Mouse (Mus musculus) neural tube, embryonic 14.5 days (tissue): Measurements from ENCODE around the gene Smyd3. TPM values are rescaled to one million over a fixed set of nuclear protein-coding genes. Genes with fewer than 3 reads are reported as not detected.

ENCODE experiments used
- ATAC-seq: fragments of 200-750 bp; cut with Nextera tagmentation; 2 replicates; pipeline ENCODE4 v1.8.0; 2017; ENCODE audit warnings: low read depth, mild to moderate bottlenecking, moderate TSS enrichment, moderate library complexity
- H3K27ac ChIP-seq: fragments of 300-500 bp; sonication (generic); 2 replicates; pipeline ENCODE4 v1.5.1; 2014; ENCODE audit warnings: low read depth, mild to moderate bottlenecking, control low read depth, low read length, moderate library complexity, mixed read lengths
- H3K27me3 ChIP-seq: fragments of 300-500 bp; sonication (generic); 2 replicates; pipeline ENCODE4 v1.6.1; 2014; ENCODE audit warnings: low read length; ENCODE audit not compliant: control insufficient read depth, insufficient read depth
- H3K36me3 ChIP-seq: fragments of 300-500 bp; sonication (generic); 2 replicates; pipeline ENCODE4 v1.6.1; 2014; ENCODE audit warnings: low read length, mixed read lengths; ENCODE audit not compliant: control insufficient read depth, insufficient read depth
- H3K4me1 ChIP-seq: fragments of 300-500 bp; sonication (generic); 2 replicates; pipeline ENCODE4 v1.6.1; 2014; ENCODE audit warnings: low read length; ENCODE audit not compliant: control insufficient read depth, insufficient read depth
- H3K4me2 ChIP-seq: fragments of 300-500 bp; sonication (generic); 2 replicates; pipeline ENCODE4 v1.6.1; 2014; ENCODE audit warnings: mild to moderate bottlenecking, low read depth, low read length, control low read depth
- H3K4me3 ChIP-seq: fragments of 300-500 bp; sonication (generic); 2 replicates; pipeline ENCODE4 v1.5.1; 2014; ENCODE audit warnings: low read depth, low read length, control low read depth, mixed read lengths
- H3K9ac ChIP-seq: fragments of 300-500 bp; sonication (generic); replicated peaks from 2 replicates; pipeline ENCODE4 v1.6.1; 2014; ENCODE audit warnings: low read depth, mild to moderate bottlenecking, control low read depth, low read length, mixed read lengths
- H3K9me3 ChIP-seq: fragments of 300-500 bp; sonication (generic); 2 replicates; pipeline ENCODE4 v1.6.1; 2016; ENCODE audit warnings: low read length; ENCODE audit not compliant: control insufficient read depth
- WGBS: fragments of 180-500 bp; shearing (Covaris S2); extraction: QIAGEN DNeasy Blood & Tissue Kit; methylation state at CpG from one replicate; pipeline ENCODE4 v1.1.7; 2014; 5-methylcytosine and 5-hydroxymethylcytosine counted together
- polyA plus RNA-seq: library from polyadenylated mRNA; unstranded; fragments of >200 nt; fragmentation: Nextera tagmentation; extraction: Ambion mirVana; gene quantifications from 2 replicates; pipeline ENCODE4 v1.2.1, GENCODE M21; 2014

Smyd3 gene
- polyA plus RNA-seq, 1 experiment from 2014 or later = 25.6 TPM

- Histone ChIP-seq H3K4me3 (no peak overlapping the region), H3K36me3 (no peaks in the 10 kb centered on the region), H3K4me2 (no peak overlapping the region), H3K9me3 (no peaks in the 10 kb centered on the region), H3K9ac (no peak overlapping the region), H3K4me1 (0 out of 2 replicates have a peak, but pooled peaks cover 4% of the 10 kb centered on the region), H3K27me3 (0 out of 2 replicates have a peak, but pooled peaks cover 2% of the 10 kb centered on the region), H3K27ac (no peak overlapping the region)
- ATAC-seq = no peak
- WGBS = 56% methylated on average over 3 of the region's 3 CpGs
Observed at GRCm38 (mm10) chr1:179142177-179142576, 375.7 kb downstream of the Smyd3 start.

- Histone ChIP-seq H3K4me1 (0 out of 2 replicates have a peak, but pooled peaks cover 7% of the 10 kb centered on the region), H3K27ac (no peak overlapping the region), H3K4me2 (no peak overlapping the region), H3K9me3 (no peaks in the 10 kb centered on the region), H3K27me3 (0 out of 2 replicates have a peak, but pooled peaks cover 2% of the 10 kb centered on the region), H3K4me3 (no peak overlapping the region), H3K36me3 (no peaks in the 10 kb centered on the region), H3K9ac (no peak overlapping the region)
- no peak for ATAC-seq
- WGBS = 80% methylated on average over 12 of the region's 12 CpGs
Observed at GRCm38 (mm10) chr1:179141071-179141650, 376.7 kb downstream of the Smyd3 start.

- 73% methylated on average over 3 of the region's 3 CpGs for WGBS
- no peaks in the 10 kb centered on the region for H3K9me3 ChIP-seq
- no peak for ATAC-seq
Observed at GRCm38 (mm10) chr1:179137145-179137477, 380.7 kb downstream of the Smyd3 start.

GRCm38 (mm10) chr1:179136461-179137144, 381.2 kb downstream of the Smyd3 start:
- no peak for ATAC-seq
- no peaks in the 10 kb centered on the region for H3K9me3 ChIP-seq
- no peaks in the 10 kb centered on the region for H3K36me3 ChIP-seq
- H3K4me2 ChIP-seq = no peak overlapping the region
- no peak overlapping the region for H3K9ac ChIP-seq
- H3K4me3 ChIP-seq = no peak overlapping the region
- 56% methylated on average over 14 of the region's 14 CpGs for WGBS
- H3K27ac ChIP-seq = no peak overlapping the region
- 0 out of 2 replicates have a peak, but pooled peaks cover 3% of the 10 kb centered on the region for H3K4me1 ChIP-seq
- H3K27me3 ChIP-seq = no peaks in the 10 kb centered on the region

More at GRCm38 (mm10) chr1:179137145-179137477, 380.7 kb downstream of the Smyd3 start:
- Histone ChIP-seq H3K9ac (no peak overlapping the region), H3K36me3 (no peaks in the 10 kb centered on the region), H3K4me1 (0 out of 2 replicates have a peak, but pooled peaks cover 3% of the 10 kb centered on the region), H3K4me3 (no peak overlapping the region), H3K27ac (no peak overlapping the region), H3K27me3 (no peaks in the 10 kb centered on the region), H3K4me2 (no peak overlapping the region)

GRCm38 (mm10) chr1:179129995-179130394, 387.8 kb downstream of the Smyd3 start:
- no peak overlapping the region for H3K4me2 ChIP-seq
- no peaks in the 10 kb centered on the region for H3K36me3 ChIP-seq
- no peak overlapping the region for H3K27ac ChIP-seq
- no peak overlapping the region for H3K9ac ChIP-seq
- no peak for ATAC-seq
- H3K27me3 ChIP-seq = no peaks in the 10 kb centered on the region
- 96% methylated on average over 5 of the region's 5 CpGs for WGBS
- H3K4me1 ChIP-seq = no peaks in the 10 kb centered on the region
- H3K4me3 ChIP-seq = no peak overlapping the region
- no peaks in the 10 kb centered on the region for H3K9me3 ChIP-seq

GRCm38 (mm10) chr1:179126287-179126686, 391.6 kb downstream of the Smyd3 start:
- 81% methylated on average over 3 of the region's 3 CpGs for WGBS
- Histone ChIP-seq H3K4me2 (no peak overlapping the region), H3K9me3 (no peaks in the 10 kb centered on the region), H3K27me3 (no peaks in the 10 kb centered on the region), H3K4me1 (no peaks in the 10 kb centered on the region), H3K36me3 (no peaks in the 10 kb centered on the region), H3K27ac (no peak overlapping the region), H3K9ac (no peak overlapping the region), H3K4me3 (no peak overlapping the region)
- no peak for ATAC-seq

- Histone ChIP-seq H3K9me3 (no peaks in the 10 kb centered on the region), H3K27ac (no peak overlapping the region), H3K4me3 (no peak overlapping the region), H3K9ac (no peak overlapping the region), H3K4me2 (no peak overlapping the region), H3K27me3 (no peaks in the 10 kb centered on the region), H3K4me1 (peaks cover 8% of the 10 kb centered on the region; the same call in 1 of the 2 replicates), H3K36me3 (no peaks in the 10 kb centered on the region)
- no peak for ATAC-seq
- WGBS = 52% methylated on average over 11 of the region's 11 CpGs
Observed at GRCm38 (mm10) chr1:179122476-179123229, 395.2 kb downstream of the Smyd3 start.

GRCm38 (mm10) chr1:179120217-179120966, 397.4 kb downstream of the Smyd3 start:
- ATAC-seq = peak; percentile 54; the same call in 1 of the 2 replicates
- Histone ChIP-seq H3K27ac (no peak overlapping the region), H3K4me3 (no peak overlapping the region), H3K9ac (no peak overlapping the region), H3K9me3 (no peaks in the 10 kb centered on the region), H3K4me2 (no peak overlapping the region), H3K36me3 (no peaks in the 10 kb centered on the region), H3K27me3 (no peaks in the 10 kb centered on the region; the same call in 1 of the 2 replicates), H3K4me1 (peaks cover 8% of the 10 kb centered on the region; the same call in 1 of the 2 replicates)
- 21% methylated on average over 9 of the region's 9 CpGs for WGBS
